Mouse (Mus musculus): ENCODE measurements around the gene A630001G21Rik.
A peak's percentile ranks its signal among the peaks of the same experiment; 100 is the strongest.

Gene A630001G21Rik

GRCm38 (mm10) chr1:85735463-85736123 lies 42.9 kb downstream of the A630001G21Rik start:
- DNase-seq (ENCODE audit: extremely low spot score, low spot score), result no peak

GRCm38 (mm10) chr1:85734511-85734910 lies 43.9 kb downstream of the A630001G21Rik start:
- no peak for DNase-seq (ENCODE audit: extremely low spot score, low spot score)

- DNase-seq (ENCODE audit: extremely low spot score, low spot score), result no peak
Measured at GRCm38 (mm10) chr1:85732581-85732980, 45.9 kb downstream of the A630001G21Rik start.

- DNase-seq (ENCODE audit: extremely low spot score, low spot score), result no peak
Measured at GRCm38 (mm10) chr1:85730471-85730870, 48.0 kb downstream of the A630001G21Rik start.

- peak; percentile 23 for DNase-seq (ENCODE audit: extremely low spot score, low spot score)
Measured at GRCm38 (mm10) chr1:85720220-85720893, 58.1 kb downstream of the A630001G21Rik start.

- DNase-seq (ENCODE audit: extremely low spot score, low spot score), result no peak
Measured at GRCm38 (mm10) chr1:85719049-85719448, 59.4 kb downstream of the A630001G21Rik start.

- DNase-seq (ENCODE audit: extremely low spot score, low spot score), result no peak
Measured at GRCm38 (mm10) chr1:85716447-85717027, 61.9 kb downstream of the A630001G21Rik start.

- no peak for DNase-seq (ENCODE audit: extremely low spot score, low spot score)
Measured at GRCm38 (mm10) chr1:85714501-85714900, 63.9 kb downstream of the A630001G21Rik start.

- no peak for DNase-seq (ENCODE audit: extremely low spot score, low spot score)
Measured at GRCm38 (mm10) chr1:85706754-85707153, 71.7 kb downstream of the A630001G21Rik start.

- DNase-seq (ENCODE audit: extremely low spot score, low spot score), result no peak
Measured at GRCm38 (mm10) chr1:85705552-85705951, 72.9 kb downstream of the A630001G21Rik start.

GRCm38 (mm10) chr1:85703245-85704186 lies 74.9 kb downstream of the A630001G21Rik start:
- DNase-seq (ENCODE audit: extremely low spot score, low spot score), result peak; percentile 68

- no peak for DNase-seq (ENCODE audit: extremely low spot score, low spot score)
Measured at GRCm38 (mm10) chr1:85702531-85702930, 75.9 kb downstream of the A630001G21Rik start.

GRCm38 (mm10) chr1:85697721-85698493 lies 80.5 kb downstream of the A630001G21Rik start:
- no peak for DNase-seq (ENCODE audit: extremely low spot score, low spot score)

GRCm38 (mm10) chr1:85695646-85696045 lies 82.8 kb downstream of the A630001G21Rik start:
- DNase-seq (ENCODE audit: extremely low spot score, low spot score), result no peak

GRCm38 (mm10) chr1:85693280-85693679 lies 85.2 kb downstream of the A630001G21Rik start:
- no peak for DNase-seq (ENCODE audit: extremely low spot score, low spot score)

- no peak for DNase-seq (ENCODE audit: extremely low spot score, low spot score)
Measured at GRCm38 (mm10) chr1:85692281-85692680, 86.2 kb downstream of the A630001G21Rik start.

GRCm38 (mm10) chr1:85690544-85690943 lies 87.9 kb downstream of the A630001G21Rik start:
- no peak for DNase-seq (ENCODE audit: extremely low spot score, low spot score)

- no peak for DNase-seq (ENCODE audit: extremely low spot score, low spot score)
Measured at GRCm38 (mm10) chr1:85687346-85687745, 91.1 kb downstream of the A630001G21Rik start.

- no peak for DNase-seq (ENCODE audit: extremely low spot score, low spot score)
Measured at GRCm38 (mm10) chr1:85686666-85687065, 91.8 kb downstream of the A630001G21Rik start.

GRCm38 (mm10) chr1:85680226-85680625 lies 98.2 kb downstream of the A630001G21Rik start:
- no peak for DNase-seq (ENCODE audit: extremely low spot score, low spot score)

All from neural tube, embryonic 10.5 days (tissue).